Mouse (Mus musculus) heart, postnatal 0 days (tissue): ENCODE measurements at regions not wholly inside any gene's neighbourhood (a gene's known extent, or its start where the extent isn't known, plus 50 kb on each side); places are given as distances from the start of the nearest gene placed in this dataset.

ENCODE experiments used
- CTCF ChIP-seq: IDR thresholded peaks from 2 replicates; pipeline ENCODE4 v1.5.1; 2016; ENCODE audit warnings: antibody characterized with exemption, control low read depth, low read depth
- EP300 ChIP-seq: IDR thresholded peaks from 2 replicates; pipeline ENCODE4 v1.6.1; 2016; ENCODE audit warnings: antibody characterized with exemption, low read depth

DNA sequence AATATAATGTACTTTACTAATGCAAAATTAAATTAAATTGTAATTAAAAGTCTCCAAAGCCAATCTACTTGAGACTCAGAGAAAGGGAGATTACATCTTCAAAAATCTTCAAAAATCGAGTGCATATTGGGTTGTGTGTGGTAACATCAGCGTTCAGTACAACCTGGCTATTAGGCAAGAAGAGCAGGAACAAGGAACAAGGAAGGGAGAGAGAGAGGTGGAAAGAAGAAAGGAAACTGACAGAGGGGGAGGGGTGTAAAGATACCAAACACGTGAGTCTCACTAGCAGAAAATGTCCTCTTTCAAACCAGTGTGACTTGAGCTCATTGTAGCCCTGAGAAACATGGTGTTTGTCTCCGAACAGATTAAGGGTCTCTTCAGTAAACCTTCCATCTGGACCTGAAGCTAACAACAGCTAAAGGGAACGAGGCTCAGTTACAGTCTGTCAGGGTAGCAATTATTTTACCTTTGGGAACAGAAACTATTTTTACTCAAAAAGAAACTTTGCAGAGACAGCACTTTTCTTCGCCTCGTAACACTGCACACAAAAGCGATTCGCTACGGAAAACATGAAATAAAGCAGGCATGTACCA is 67.5 kb upstream of the Cited2 start:
- TF ChIP-seq CTCF (no peak), EP300 (no peak)
